Mouse (Mus musculus) G1E (cell line): ENCODE measurements at regions not wholly inside any gene's neighbourhood (a gene's known extent, or its start where the extent isn't known, plus 50 kb on each side); places are given as distances from the start of the nearest gene placed in this dataset.

Experiments used
- ATAC-seq: 2 replicates; pipeline ENCODE4 v1.8.0; 2016; ENCODE audit warnings: mild to moderate bottlenecking; ENCODE audit not compliant: insufficient number of reproducible peaks, poor library complexity, low FRiP score, severe bottlenecking; ENCODE audit errors: extremely low read depth
- DNase-seq: peaks from one replicate; pipeline ENCODE4 v3.0.0; 2012; ENCODE audit warnings: low spot score
- H3K27me3 ChIP-seq: 2 replicates; pipeline ENCODE4 v1.6.1; 2012; ENCODE audit warnings: mild to moderate bottlenecking, low read length, inconsistent platforms; ENCODE audit not compliant: insufficient read depth
- H3K36me3 ChIP-seq: replicated peaks from 2 replicates; pipeline ENCODE3; 2012; ENCODE audit warnings: mild to moderate bottlenecking, inconsistent platforms
- H3K4me1 ChIP-seq: 2 replicates; pipeline ENCODE4 v1.6.1; 2012; ENCODE audit warnings: low read depth, low read length, inconsistent platforms, mixed read lengths; ENCODE audit not compliant: insufficient read depth
- H3K4me3 ChIP-seq: 2 replicates; pipeline ENCODE4 v1.5.1; 2012; ENCODE audit warnings: low read depth, mild to moderate bottlenecking, inconsistent platforms, low read length, moderate library complexity, mixed read lengths
- H3K9me3 ChIP-seq: replicated peaks from 2 replicates; pipeline ENCODE4 v1.6.1; 2012; ENCODE audit warnings: inconsistent platforms
- CTCF ChIP-seq: IDR thresholded peaks from 2 replicates; pipeline ENCODE4 v1.5.1; 2012; ENCODE audit warnings: low read depth, low read length, inconsistent platforms, mixed read lengths
- GATA1 ChIP-seq: IDR thresholded peaks from 2 replicates; pipeline ENCODE4 v1.6.1; 2012; ENCODE audit warnings: borderline replicate concordance, low read length, inconsistent platforms, mixed read lengths
- GATA2 ChIP-seq: IDR thresholded peaks from 2 replicates; pipeline ENCODE4 v1.6.1; 2012; ENCODE audit warnings: low read depth, low read length, inconsistent platforms, borderline replicate concordance
- POLR2AphosphoS5 ChIP-seq: IDR thresholded peaks from 2 replicates; pipeline ENCODE4 v1.6.1; 2012; ENCODE audit warnings: low read depth, low read length, inconsistent platforms; ENCODE audit not compliant: insufficient replicate concordance
- TAL1 ChIP-seq: conservative IDR thresholded peaks from 2 replicates; pipeline ENCODE4 v1.6.1; 2012; ENCODE audit warnings: low read depth, low read length, inconsistent platforms, mixed read lengths

DNA sequence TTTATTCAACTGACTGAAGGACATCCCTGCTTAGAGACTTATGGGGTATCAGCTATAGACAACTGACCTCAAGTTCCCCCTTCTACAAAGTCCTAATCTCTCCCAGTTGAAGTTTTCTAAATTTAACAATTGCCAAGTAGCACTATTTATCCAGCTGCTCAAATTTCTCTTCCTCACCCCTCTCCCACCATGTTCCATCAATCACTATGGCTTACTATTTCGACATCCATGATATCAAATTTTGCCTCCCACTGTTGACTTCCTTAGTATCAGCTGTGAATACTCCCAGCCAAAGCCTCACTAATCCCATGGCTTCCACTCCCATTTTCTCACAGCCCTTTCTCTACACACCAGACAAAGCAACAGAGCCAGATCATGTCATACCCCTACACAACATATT, 170.7 kb upstream of the Fmr1 start:
- no peak for ATAC-seq
- H3K4me3 ChIP-seq, result no peak overlapping the region

DNA sequence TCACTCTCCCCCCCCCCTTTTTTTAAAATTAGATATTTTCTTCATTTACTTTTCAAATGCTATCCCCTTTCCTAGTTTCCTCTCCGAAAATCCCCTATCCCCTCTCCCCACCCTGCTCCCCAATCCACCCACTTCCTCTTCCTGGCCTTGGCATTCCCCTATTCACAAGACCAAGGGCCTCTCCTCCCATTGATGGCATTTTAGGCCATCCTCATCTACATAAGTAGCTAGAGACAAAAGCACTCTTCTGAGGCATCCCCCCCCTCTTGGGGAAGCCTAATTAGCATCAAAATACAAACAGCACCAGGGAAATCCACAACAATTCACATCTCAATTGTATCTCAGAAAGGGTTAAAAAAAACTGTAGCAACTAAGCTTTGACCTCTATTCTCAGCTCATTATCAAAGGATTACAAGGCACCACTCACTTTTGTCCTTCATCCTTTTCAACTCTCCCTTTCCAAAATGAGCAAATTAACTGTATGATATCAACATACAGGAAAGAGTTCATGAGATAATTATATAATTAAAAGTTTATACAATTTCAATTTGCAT, 166.1 kb upstream of the Fmr1 start:
- no peak for ATAC-seq
- H3K9me3 ChIP-seq, result no peaks in the 10 kb centered on the region
- H3K4me1 ChIP-seq, result no peaks in the 10 kb centered on the region

More for the DNA sequence above, 170.7 kb upstream of the Fmr1 start:
- DNase-seq, result no peak
- Histone ChIP-seq H3K27me3 (no peaks in the 10 kb centered on the region), H3K9me3 (no peaks in the 10 kb centered on the region), H3K4me1 (no peaks in the 10 kb centered on the region), H3K36me3 (no peaks in the 10 kb centered on the region)
- no peak for TF ChIP-seq GATA1
- no peak for TF ChIP-seq TAL1
- TF ChIP-seq POLR2AphosphoS5, result no peak
- no peak for TF ChIP-seq CTCF
- TF ChIP-seq GATA2, result no peak

DNA sequence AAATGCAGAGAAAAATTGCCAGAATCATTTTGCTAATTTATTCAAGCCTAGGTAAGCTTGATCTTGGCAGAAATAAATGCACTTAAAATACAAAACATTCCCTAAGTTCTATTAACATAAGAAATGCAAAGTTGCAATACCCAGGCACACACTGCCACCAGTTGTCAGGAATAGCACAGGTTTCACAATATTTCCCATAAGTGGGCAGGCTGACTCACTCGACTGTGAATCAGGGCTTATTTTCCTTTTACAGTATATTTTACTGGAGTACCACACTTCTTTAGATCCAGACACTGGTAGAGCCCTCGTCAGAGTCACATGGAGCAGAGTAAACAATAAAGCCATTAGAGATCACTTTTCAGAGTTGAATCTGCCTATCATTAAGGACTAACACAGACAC, 131.8 kb upstream of the Fmr1 start:
- H3K9me3 ChIP-seq, result no peaks in the 10 kb centered on the region
- TF ChIP-seq GATA1 (no peak), POLR2AphosphoS5 (no peak), GATA2 (no peak), TAL1 (no peak), CTCF (no peak)
- H3K4me3 ChIP-seq, result no peak overlapping the region
- ATAC-seq (no peak), DNase-seq (no peak)
- H3K36me3 ChIP-seq, result no peaks in the 10 kb centered on the region
- no peaks in the 10 kb centered on the region for H3K4me1 ChIP-seq
- H3K27me3 ChIP-seq, result no peaks in the 10 kb centered on the region

More for the DNA sequence above, 166.1 kb upstream of the Fmr1 start:
- no peaks in the 10 kb centered on the region for H3K36me3 ChIP-seq
- no peak overlapping the region for H3K4me3 ChIP-seq
- no peaks in the 10 kb centered on the region for H3K27me3 ChIP-seq
- TF ChIP-seq TAL1 (no peak), POLR2AphosphoS5 (no peak), GATA1 (no peak), CTCF (no peak)
- DNase-seq, result no peak

DNA sequence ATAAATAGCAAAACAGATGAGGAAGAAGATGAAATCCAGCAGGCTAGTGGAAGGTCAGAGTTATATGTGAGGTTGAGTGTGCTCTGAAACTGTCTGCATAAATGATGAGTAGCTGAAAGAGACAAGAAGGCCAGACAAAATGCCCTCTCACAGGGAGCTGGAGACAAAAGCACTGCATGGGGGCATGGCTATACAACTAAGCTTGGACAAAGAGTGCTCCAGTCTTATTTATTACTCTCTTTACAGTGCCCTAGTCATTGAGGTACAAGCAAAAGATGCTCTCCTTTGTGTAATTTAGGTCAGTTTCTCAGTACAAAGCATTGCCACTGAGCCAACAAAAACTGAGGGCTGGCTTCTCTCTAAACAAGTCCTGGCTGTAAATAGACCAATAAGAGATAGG, 124.3 kb upstream of the Fmr1 start:
- no peak for ATAC-seq
- no peak for TF ChIP-seq TAL1
- TF ChIP-seq POLR2AphosphoS5, result no peak
- no peak overlapping the region for H3K4me3 ChIP-seq

DNA sequence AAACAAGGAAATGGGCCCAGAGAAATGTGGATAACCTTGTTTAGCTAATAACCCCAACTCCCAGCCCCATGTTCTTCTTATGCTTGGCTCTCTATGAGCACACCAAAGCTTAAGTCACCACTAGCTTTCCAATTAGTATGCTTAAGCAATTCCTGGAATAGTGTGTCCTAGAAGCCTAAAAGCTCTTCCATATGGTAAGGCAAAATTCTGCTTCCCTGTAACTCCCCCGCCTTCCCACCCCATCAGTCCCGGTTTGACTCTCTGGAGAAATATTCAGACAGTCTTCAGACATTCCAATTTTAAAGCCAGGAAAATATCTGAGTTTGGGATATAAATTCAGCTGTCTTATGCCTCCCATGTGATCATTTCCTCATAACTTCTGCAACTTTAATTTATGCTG, 120.6 kb upstream of the Fmr1 start:
- ATAC-seq, result no peak
- no peak for DNase-seq
- H3K27me3 ChIP-seq, result no peaks in the 10 kb centered on the region
- no peaks in the 10 kb centered on the region for H3K36me3 ChIP-seq
- no peaks in the 10 kb centered on the region for H3K4me1 ChIP-seq
- TF ChIP-seq POLR2AphosphoS5 (no peak), CTCF (no peak), GATA2 (no peak), GATA1 (no peak), TAL1 (no peak)
- H3K4me3 ChIP-seq, result no peak overlapping the region
- no peaks in the 10 kb centered on the region for H3K9me3 ChIP-seq

More for the DNA sequence above, 124.3 kb upstream of the Fmr1 start:
- Histone ChIP-seq H3K9me3 (no peaks in the 10 kb centered on the region), H3K27me3 (no peaks in the 10 kb centered on the region), H3K36me3 (no peaks in the 10 kb centered on the region), H3K4me1 (no peaks in the 10 kb centered on the region)
- no peak for DNase-seq

DNA sequence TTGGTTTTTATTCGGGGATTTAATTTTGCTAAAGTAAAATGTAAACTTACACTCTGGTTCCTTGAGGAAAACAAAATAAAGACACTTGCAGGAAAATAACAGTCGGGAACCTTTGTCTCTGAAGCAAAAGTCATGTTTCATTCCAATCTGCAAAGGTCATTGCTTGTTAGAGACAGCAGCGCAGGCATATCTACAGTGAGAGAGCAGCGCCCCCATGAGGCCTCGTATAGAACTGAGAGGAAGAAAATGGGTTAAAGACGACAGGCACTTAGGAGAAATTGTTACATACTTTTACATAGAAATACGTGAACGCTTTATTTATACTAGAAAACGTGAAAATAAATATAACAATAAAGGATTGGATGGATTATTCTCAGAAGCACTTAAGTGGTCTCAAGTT, 93.1 kb upstream of the Fmr1 start:
- H3K4me3 ChIP-seq, result no peak overlapping the region
- DNase-seq, result no peak
- no peaks in the 10 kb centered on the region for H3K9me3 ChIP-seq
- H3K4me1 ChIP-seq, result no peaks in the 10 kb centered on the region
- H3K27me3 ChIP-seq, result no peaks in the 10 kb centered on the region
- ATAC-seq, result no peak
- no peak for TF ChIP-seq TAL1
- TF ChIP-seq GATA2, result no peak
- H3K36me3 ChIP-seq, result no peaks in the 10 kb centered on the region

DNA sequence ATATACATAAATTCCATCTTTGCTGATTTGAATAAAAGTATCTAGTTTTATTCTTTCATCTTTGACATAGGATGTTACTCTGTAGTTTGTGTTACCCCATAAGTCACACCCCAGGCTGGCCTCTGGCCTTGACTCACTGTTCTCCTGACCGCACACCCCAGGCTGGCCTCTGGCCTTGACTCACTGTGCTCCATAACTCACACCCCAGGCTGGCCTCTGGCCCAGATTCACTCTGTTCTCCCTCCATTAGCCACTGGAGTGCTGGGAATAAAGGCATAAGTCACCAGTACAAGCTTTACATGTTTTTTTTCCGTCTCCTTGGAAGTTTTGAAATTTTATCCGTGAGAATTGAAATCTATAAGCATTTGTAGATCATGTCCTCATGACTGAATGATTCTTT, 56.2 kb upstream of the Fmr1 start:
- TF ChIP-seq GATA1 (no peak), CTCF (no peak), GATA2 (no peak), POLR2AphosphoS5 (no peak), TAL1 (no peak)

More for the DNA sequence above, 56.2 kb upstream of the Fmr1 start:
- no peaks in the 10 kb centered on the region for H3K4me1 ChIP-seq
- H3K27me3 ChIP-seq, result no peaks in the 10 kb centered on the region
- ATAC-seq (no peak), DNase-seq (no peak)
- no peak overlapping the region for H3K4me3 ChIP-seq
- H3K36me3 ChIP-seq, result no peaks in the 10 kb centered on the region
- H3K9me3 ChIP-seq, result no peaks in the 10 kb centered on the region
